Mouse (Mus musculus): ENCODE results near the gene Zdhhc9.
A peak's percentile ranks its signal among the peaks of the same experiment; 100 is the strongest.
"Not testable (repeated sequence)": the region's sequence is repeated elsewhere in the genome, so short reads cannot be mapped to it uniquely, and the experiment has no call there.

Gene Zdhhc9

DNA sequence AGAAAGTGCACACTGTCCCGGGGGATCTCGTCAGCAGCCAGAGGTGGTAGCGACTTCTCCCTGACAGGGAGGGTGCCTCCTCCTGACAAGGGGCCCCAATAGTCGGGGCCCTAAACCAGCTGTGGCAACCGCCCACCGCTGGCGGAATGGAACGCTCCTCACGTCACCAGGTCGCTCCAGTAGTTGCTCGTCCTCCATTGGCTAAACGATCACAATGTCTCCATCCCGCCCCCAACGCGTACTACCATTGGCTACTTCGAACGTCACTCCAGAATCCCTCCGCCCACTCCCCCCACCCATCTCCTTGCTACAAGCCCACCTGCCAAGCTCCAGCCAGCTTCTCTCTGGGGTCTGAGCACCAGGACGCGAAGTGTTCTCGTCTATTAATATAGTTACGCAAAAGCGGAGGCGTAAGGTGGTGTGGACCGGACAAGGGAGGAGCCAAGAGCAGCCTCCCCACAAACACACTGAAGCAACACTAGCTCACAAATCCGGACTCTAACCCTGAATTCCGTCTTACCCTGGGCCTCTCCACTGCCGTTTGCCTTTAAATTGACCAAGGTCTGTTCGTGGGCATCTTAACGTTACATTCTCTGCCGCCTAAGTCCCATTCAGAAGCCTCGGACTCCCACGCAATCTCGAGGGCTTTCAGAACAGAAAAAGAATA lies at the start of gene Zdhhc9:
Gene Zdhhc9 (minus strand): TSS at position 360 of the 667 bp plus-strand sequence.
- DNase-seq, result peak; percentile 78 to 80

DNA sequence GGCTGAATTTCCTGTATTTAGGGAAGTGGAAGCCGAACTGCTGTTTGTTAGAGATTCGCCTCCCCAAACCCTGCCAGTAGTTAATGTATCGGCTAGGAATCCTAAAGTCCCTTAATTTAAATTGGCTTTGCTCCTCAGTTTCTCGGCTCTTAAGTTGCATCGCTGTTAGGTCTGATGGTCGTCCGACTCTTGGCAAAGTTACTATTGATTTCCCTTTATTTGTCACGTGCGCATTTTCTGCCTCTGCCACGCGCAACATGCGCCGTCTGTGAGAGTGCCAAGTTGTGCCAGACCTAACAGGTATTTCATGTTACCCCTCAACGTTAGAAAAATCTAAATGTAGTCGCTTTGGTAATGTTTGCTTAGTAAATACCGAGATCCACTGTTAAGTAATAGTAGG lies 48.3 kb upstream of the Zdhhc9 start:
- no peak for DNase-seq

DNA sequence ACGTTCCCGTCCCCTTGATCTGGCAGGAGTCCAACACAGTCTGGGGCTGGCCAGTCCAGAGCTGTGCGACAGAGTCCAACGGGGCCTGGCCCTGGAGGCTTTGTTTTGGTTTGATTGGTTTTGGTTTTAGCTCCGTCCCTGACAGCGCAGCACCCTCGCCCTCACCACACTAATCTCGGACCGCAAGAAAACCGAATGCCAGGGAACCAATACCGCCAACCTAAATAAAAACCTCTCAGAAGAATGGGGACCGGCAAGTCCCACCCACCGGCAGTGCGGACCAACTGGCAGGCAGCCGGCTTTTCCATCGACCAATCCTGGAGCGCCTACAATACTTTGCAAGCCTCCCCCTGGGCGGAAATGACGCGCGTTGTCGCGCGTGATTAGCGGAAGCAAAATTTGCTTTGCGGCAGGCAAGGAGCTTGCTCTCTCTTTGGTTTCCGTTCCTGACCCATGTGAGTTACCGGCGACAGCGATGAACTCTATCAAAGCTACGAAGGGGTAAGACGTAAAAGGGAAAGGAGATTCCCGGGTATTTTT lies 47.9 kb upstream of the Zdhhc9 start, which contains the start of gene Utp14a:
Gene Utp14a (plus strand): TSS at position 395 of the 540 bp plus-strand sequence.
- peak; percentile 81 to 89 for DNase-seq

DNA sequence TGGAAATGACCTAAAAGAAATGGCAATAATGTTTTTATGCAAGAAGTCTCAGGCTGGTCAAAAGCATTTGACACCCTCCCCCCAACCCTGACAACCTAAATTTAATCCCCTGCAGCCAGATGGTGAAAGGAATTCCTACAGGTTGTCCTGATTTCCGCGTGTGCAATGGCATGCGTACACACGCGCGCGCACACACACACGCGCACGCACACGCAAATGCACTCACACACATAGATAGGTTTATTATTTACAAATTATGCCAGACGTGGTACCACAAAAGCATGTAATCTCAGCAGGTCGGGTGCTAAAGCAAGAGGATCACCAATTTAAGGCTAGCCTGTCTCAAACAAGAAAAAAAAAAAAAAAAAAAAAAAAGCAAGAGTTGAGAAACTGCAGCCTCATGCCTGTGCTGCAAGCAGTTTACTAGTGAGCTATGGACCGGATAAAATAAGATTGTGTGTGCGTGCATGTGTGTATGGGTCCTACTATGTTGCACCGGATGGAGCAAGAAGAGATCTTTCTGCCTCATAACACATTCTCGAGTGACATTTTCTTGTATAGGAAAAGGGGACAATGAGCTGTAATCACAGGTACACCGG lies 47.3 kb upstream of the Zdhhc9 start:
- DNase-seq, result no peak

DNA sequence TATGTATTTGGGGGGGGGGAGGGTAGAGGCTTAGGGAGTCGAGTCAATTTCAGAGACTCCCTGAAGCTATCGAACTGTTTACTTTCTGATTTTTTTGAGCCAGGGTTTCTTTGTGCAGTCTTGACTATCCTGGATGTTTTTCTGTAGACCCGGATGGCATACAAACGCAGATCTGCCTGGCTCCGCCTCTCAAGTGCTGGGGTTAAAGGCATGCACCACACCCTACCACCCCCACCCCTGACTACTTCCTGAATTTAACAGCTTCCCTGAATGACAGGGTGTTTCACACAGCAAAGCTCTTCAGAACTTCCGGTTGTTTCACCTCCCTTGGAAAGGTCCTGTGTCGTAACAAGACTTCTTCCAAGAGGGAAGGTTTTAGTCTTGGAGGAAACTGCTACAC lies 25.7 kb upstream of the Zdhhc9 start:
- peak; percentile 28 to 44 for DNase-seq

DNA sequence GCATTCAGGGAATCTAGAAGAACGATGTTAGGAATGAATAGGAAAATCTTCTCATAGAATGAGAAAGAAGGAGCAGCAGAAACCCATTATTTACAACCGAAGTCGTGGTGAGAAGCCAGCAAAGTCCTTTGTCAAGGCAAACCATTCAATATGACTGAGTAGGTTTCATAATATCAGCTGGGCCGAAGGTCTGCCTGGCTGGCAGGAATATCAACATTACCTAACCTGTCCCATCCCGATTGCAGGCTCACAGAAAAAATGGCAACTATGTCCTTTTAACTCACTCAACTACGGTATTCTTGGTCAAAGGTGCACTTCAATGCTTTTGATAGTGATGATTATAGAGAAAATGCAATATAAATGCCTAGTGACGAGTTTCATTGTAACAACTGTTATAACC lies 17.5 kb upstream of the Zdhhc9 start:
- no peak for DNase-seq

DNA sequence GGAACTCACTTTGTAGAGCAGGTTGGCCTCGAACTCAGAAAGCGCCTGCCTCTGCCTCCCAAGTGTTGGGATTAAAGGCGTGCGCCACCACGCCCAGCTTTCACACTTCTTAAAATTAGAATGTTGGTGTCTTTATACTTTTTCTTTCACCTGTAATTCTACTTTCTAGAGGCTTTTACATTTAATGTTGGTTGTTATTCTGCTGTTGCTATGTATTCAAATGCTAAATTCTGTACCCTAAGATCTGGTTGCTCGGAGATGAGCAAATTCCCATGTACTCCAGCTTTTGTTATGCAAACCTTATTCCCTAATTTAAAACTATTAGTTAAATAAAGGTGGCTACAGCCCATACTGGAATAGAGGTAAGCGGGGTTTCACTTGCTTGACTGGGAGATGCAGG lies 14.0 kb upstream of the Zdhhc9 start:
- no peak for DNase-seq

DNA sequence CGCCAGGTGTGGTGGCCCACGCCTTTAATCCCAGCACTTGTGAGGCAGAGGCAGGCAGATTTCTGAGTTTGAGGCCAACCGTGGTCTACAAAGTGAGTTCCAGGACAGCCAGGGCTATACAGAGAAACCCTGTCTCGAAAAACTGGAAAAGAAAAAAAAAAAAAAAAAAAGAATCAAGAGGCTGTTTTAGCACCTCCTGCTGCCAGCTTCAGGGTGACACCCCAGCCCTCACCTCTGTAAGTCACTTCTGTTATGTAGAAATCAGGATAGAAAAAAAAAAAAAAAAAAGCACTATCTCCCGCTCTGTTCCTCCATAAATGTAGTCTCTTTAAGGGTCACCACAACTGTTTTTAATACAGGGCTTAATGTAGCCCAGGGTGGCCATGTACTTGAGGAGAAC lies 10.8 kb upstream of the Zdhhc9 start:
- no peak for DNase-seq

DNA sequence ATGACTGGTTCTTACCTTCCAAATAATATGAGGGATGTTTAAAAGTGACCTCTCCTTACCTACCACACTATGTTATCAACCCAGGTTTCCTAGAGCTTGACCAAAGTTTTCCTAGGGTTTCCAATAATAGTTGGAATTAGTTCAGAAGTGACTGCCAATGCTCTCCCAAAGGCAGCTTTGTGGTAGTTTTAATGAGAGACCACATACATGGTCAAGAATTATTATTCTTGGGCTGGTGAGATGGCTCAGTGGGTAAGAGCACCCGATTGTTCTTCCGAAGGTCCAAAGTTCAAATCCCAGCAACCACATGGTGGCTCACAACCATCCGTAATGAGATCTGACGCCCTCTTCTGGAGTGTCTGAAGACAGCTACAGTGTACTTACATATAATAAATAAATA lies 1.1 kb upstream of the Zdhhc9 start:
- not testable (repeated sequence) for DNase-seq

DNA sequence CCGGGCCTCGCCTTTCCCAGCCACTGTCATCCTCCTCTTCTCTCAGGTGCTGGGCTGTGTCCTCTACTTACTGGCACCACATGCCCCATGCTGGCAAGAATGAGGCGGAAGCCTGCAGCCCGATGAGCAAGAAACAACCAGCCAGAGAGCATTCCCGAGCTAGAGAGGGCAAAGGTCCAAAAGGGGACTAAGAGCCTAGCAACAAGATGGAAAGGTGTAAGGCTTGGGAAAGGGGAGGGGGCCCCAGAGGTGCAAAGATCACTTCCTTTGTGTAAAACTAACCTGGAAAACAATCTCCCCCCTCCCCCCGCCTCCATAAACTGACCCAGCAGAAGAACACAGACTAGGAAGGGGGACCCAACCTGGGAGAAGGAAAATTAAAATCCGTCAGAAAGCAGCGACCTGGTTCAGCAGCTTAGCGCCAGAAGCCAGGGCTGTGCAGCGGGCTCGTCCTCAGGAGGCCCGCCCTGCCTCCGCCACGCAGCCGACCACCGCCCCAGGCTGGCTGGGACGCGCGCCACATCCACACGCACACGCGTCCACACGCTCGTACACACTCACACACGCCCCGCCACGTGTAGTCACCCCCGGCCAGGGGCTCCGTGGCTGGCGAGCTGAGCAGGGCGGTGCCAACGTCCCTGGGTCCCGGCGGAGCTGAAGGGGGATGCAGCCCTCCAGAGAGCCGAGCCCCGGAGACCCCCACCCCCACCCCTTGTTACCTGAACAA lies 754 bp downstream of the Zdhhc9 start:
- no peak for DNase-seq

DNA sequence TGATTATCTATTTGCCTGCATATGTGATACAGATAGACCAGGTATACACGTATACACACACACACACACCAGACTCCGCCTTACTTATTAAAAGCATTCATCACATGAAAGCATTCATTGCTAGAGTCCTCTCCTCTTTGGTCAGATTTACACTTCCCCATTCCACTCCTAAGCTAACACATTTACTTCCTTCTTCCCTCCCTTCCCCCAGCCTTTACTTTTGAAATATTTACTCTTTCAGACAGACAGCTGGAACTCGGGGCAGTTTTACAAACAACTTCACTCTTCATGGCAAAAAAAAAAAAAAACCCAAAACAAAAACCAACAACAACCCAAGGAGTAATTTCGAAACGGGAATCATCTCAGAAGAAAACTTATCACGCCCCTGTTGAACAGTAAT lies 4.2 kb downstream of the Zdhhc9 start:
- no peak for DNase-seq

DNA sequence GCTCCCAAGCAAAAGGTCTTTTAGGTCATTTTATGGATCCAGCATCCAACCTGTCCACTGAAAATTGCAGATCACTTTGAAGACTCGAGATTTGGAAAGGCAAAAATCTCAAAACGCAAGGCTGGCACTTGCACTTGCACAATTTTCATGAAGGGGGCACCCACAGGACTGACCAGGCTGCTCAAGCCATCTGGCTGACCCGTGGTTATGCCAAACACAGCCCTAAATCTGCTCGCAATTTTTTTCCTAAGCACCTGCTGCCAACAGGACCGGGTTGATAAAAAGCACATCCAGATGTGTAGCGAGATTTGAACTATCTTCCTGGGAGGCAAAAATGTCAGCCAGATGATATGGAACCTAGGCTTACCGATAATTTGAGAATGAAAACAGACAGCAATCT lies 4.9 kb downstream of the Zdhhc9 start:
- no peak for DNase-seq

DNA sequence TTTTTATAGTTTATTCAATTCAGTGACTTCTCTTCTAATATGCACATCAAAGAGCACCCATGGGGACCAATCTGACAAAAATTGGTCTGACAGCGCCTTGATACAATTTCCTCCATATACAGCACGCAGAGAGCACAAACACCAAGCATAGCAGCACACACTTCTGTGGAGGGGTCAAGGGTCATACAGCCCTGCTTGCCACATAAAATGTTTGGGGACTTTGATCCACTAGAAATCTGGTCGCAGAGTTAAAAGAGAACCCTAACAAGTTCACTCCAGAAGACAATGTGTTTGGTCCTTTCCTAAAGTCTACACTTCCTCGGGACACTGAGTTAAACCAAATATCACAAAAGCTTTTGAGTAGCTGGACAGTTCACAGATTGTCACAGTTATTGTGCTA lies 5.7 kb downstream of the Zdhhc9 start:
- DNase-seq, result no peak

DNA sequence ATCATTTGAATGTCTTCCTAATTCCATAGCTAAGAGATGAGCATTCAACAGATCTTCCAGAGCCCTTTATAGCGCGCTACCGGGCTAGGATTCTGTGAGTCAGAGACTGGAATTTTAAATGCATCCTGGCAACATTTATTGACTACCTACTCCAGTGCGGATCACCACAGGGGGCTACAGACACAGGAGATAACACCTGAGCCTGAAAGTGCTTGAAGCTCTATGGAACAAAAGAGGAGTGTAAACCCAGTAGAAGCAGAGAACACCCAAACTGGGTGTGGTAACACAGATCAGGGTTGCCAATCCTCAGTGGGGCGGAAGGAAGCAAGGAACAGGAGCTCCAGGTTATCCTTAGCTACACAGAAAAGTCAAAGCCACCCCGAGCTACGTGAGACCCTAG lies 6.2 kb downstream of the Zdhhc9 start:
- DNase-seq, result no peak

DNA sequence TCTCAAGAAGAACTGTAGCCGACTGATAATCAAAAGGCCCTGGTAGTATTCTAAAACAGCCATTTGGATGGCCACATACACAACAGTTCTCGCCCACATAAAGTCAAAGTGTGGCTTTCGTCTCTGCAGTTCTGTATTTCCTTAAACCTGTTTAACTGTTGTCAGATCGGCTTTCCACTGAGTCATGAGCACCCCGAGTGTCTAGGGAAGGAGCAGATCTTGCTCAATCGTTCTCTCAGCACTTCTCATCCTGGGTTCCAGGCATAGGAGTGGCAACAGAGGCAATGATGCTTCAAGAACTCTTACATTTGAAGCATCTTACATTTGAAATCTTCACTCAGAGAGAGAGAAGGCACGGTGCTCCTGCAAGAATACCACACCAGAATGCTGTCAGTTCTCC lies 6.7 kb downstream of the Zdhhc9 start:
- no peak for DNase-seq

DNA sequence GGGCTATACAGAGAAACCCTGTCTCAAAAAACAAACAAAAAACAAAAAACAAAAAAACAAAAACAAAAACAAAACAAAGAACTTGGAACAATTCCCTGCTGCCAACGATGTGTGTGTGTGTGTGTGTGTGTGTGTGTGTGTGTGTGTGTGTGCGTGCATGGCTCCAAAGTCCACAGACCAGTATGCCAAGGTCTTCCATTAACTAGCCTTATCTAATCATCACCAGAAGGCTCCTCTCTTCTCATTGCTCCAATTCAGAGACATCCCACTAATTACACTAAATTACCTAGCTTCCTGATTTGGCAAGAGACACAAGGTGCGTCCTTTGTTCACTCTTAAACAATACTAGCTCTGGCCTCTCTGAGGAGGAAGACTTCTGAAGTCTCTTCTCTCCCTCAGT lies 8.0 kb downstream of the Zdhhc9 start:
- no peak for DNase-seq

DNA sequence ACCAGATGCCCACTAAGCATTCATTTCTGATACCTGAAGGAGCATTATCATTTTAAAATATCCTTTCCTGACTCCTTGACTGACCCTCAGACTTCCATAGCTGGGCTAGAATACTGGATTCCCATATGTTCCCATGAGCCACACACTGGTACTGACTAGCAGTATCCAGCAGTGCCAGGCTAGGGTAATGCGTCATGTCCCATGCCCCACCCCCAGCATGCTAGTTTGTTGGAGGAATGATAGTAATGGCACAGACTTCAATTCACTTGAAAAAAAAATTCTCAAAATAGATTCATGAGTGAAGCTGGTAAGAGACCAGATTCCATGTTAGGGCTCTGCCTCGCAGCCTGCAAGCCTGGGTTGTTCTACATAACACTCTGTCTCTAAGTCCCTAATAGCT lies 9.7 kb downstream of the Zdhhc9 start:
- DNase-seq, result no peak

DNA sequence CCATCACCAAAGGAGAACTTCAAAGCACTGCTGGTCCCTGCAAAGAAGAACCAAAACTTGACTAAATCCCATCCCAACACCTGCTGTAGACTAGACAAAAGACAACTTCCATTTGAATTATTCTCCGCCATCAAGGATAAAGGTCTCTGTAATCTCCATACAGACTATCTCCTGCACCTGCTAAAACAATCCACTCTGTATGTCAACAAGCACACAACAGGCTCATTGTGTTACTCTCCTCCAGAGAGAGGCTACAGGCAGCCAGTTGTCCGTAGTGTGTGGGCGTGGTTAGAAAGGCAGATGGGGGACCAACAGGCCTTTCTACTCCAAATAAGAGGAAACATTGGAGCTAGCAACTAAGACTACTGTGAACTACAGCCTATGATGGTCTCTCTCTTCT lies 10.8 kb downstream of the Zdhhc9 start:
- no peak for DNase-seq

DNA sequence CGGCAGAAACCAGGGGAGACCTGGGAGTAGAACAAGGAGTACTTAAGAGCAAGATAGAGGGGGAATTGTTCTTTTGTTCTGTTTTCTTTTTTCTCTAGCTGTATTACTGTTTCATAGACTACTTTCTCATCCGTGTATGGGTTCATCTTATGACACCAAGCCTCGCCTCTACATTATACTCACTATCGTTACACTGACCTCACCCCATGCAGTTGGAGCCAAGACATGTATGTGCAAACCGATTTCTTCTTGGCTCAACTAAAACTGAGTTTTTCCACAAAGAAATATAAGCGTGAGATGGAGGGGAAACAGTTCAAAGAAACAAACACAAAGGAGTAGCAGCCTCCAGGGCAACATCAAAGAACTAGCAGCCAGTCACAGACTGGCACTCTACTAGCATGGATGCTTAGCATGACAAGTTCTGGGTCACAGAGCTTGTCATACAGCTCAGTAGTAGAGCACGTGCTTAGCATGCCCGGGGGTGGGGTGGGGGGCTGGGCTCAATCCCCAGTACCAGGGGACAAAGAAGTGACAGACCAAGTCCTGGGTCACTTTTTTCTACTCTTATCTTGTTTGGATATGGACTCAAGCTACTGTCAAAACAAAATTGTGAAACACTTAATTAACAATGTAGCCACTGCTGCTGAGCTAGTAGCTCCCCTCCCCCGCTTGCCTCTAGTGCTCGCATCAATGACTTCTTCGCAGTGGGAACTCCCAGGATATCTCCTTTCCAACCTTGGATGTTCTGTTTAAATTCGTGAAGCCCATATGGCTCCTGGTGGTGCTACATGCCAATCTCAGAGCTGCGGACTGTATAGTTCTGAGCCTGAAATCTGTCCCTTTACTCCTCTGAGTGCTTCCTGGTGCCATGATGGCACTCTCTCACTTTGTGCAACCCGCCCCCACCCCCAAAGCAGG lies 15.2 kb downstream of the Zdhhc9 start:
- no peak for DNase-seq

DNA sequence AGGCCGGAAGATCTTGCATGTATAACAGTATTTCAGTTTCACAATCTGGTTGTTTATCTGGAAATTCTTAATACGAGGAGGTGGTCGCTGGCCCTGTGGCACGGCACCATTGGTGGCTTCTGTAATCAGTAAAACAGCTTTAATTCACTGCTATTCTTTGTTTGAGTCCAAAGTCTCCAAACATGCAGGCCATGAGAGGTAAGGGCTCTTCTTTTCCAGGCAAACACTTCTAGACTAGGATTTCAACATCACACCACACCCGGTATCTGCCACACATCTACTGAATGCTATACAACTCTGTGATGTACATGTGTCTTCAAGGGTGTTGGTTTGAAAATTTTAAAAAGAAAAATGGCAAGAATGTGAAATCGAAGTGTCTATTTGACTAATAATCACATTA lies 17.4 kb downstream of the Zdhhc9 start:
- no peak for DNase-seq

DNA sequence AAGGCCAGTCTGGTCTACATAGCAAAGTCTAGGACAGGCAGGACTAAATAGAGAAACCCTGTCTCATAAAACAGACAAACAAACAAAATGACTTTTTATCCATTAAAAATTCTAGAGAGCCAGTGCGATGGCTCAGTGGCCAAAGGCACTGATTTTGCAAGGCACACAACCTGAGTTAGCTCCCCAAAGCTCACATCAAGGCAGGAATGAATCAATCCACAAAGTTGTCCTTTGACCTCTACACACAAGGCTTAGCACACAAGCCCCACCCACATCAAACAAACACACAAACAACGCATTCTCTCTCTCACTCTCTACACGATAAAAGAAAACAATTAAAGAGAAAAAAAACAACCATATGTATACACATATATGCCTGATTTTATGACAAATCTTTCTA lies 24.0 kb downstream of the Zdhhc9 start:
- DNase-seq, result no peak

DNA sequence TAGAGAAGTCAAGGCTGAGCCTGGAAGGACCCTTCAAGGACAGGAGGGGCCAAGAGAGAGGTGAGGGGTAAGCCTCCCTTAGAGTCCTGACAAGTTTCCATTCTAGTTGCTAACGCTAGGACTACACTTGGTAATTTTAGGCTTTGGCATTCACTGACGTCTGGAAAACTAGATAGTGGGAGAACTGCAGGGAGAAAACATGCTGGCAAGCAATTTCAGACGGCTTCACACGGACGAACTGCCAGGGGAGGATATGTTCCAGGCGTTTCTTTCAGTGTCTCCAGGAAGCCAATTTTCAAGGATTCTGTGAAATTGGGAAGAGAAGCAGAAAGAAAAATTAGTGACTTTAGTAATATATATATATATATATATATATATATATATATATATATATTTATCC lies 26.8 kb downstream of the Zdhhc9 start:
- no peak for DNase-seq

DNA sequence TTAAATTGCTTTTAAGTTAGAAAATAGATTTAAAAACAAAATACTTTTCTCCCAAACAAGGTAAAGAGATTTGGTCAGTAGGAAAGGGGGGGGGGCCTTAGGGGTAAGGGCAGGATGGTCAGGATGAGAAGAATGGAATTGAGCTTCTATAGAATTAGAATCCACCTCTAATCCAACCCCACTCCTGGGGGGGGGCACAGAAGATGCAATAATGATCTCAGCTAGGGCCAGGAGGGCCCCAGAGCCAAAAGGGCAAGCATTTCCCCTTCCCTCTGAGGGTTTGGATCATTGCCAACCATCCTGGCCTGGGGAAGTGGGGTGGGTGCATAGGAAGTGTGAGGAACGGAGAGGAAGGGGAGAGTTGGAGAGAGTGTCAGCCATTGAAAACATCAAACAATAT lies 38.3 kb downstream of the Zdhhc9 start:
- no peak for DNase-seq
